Mouse (Mus musculus) urinary bladder, postnatal 14 days (tissue): ENCODE results near the gene Elp5.
A peak's percentile ranks its signal among the peaks of the same experiment; 100 is the strongest.
"Not testable (repeated sequence)": the region's sequence is repeated elsewhere in the genome, so short reads cannot be mapped to it uniquely, and the experiment has no call there.

ENCODE experiments used
- DNase-seq: peaks from one replicate; pipeline ENCODE4 v3.0.0; 2021; ENCODE audit warnings: low spot score

Elp5 gene

DNA sequence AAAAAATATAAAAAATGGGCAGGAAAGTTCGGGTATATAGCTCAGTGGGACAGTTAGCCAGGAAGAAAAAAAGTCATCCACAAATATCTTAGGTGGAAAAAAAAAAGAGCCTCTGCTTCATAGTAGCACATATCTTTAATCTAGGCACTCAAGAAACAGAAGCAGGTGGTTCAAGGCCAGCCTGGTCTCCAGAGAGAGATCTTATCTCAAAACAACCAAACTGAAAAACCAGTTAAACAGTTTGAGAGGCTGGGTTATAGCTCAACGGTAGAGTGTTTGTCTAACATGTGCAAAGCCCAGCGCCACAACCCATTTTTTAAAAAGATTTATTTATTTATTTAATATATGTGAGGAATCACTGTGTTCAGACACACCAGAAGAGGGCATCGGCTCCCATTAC, 49.3 kb downstream of the Elp5 start:
- no peak for DNase-seq

DNA sequence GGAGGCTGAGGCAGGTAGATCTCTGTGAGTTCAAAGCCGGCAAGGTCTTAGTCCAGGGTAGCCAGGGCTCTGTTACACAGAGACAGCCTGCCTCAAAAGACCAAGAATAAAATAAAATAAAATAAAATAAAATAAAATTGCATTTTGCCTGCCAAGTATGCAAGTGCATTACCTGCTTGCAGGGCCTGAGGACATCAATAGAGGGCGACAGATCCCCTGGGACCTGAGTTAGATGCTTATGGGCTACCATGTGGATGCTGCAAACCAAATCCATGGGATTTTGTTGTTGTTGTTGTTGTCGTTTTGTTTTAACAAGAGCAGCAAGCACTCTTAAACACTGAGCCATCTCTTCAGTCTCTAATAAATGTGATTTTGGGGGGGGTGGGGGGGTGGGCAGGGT, 50.1 kb downstream of the Elp5 start:
- no peak for DNase-seq

DNA sequence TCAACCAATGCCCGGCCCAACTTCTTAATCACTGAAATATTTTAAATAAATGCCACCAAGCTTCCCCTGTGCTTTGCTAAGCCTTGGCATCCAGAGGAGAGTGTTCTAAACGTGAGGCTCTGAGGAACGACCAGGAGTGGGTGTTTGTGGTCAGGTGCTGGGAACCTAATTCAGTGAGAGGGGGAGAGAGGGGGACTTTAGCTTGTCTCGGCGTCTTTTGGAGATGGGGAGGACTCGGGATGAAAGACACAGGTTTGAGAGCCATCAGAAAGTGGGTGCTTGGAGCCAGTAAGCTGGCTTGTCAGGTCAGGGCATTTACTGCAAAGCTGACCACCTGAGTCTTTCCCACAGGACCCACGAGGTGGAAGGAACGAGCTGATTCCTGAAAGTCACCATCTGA, 50.5 kb downstream of the Elp5 start:
- DNase-seq = no peak

DNA sequence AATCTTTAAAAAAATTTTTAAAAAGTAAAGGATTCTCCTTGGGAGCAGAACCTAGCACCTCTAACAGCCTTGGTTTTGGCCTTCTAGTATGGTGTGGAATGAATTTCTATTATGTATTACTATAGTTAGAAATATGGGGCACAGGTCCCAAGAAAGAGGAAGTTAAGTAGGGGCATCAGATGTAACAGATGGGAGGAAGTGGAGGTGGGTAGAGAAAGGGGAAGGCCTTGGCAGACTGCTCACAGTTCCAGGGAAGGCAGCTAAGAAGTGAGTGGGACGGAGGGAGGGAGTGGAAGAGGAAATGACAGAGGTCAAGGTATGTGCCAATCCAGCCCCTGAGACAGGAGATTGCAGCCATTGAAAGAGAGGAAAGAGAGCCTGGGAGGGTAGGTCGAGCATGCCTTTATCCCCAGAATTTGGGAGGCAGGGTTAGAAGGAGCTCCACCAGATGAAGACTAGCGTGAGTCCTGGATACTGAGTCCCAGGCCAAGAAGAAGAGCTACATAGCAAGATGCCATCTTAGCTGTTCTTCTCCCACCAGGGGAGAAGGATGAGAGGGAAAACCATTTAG, 51.3 kb downstream of the Elp5 start:
- no peak for DNase-seq

DNA sequence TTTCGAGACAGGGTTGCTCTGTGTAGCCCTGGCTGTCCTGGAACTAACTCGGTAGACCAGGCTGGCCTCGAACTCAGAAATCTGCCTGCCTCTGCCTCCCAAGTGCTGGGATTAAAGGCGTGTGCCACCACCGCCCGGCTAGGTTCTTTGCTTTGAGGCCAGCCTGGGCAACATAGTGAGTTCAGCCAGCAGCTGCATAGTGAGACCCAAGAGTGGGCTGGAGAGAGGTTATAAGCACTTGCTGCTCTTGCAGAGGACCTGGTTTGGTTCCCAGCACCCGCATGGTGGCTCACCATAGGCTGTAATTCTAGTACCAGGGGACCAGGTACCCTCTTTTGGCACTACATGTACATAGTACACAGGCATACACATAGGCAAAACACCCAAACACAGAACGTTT, 52.1 kb downstream of the Elp5 start:
- DNase-seq = not testable (repeated sequence)

DNA sequence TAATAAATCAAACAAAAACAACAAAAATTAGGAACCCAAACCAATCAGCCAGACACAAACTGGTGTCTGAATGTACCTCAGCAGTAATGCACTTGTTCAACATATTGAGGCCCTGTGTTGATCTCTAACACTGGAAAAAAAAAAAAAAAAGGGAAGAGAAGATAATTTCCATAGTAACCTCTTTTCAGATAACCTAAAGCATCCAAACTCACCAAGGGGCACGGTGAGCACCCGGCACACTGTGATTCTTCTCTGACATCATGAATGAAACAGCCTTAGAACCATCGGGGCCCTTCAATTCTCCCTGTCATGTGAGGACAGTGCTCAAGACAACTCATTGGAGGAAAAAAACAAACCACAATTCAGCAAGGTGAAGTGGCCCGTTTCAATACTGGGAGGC, 52.6 kb downstream of the Elp5 start:
- no peak for DNase-seq

DNA sequence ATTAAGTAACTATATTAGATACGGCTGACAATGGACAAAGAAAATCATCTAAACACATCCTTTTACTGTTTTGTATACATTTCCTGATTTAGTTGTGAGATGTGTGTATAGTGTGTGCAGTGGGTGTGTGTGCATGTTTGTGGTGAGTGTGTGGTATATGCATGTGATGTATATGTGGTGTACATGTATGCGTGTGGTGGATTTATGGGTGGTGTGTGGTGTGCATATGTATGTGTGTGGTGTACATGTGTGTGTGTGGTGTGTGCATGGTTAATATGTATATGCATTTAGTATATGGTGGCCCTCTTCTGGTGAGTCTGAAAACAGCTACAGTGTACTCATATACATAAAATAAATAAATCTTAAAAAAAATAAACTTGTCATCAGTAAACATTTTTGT, 54.8 kb downstream of the Elp5 start:
- no peak for DNase-seq

DNA sequence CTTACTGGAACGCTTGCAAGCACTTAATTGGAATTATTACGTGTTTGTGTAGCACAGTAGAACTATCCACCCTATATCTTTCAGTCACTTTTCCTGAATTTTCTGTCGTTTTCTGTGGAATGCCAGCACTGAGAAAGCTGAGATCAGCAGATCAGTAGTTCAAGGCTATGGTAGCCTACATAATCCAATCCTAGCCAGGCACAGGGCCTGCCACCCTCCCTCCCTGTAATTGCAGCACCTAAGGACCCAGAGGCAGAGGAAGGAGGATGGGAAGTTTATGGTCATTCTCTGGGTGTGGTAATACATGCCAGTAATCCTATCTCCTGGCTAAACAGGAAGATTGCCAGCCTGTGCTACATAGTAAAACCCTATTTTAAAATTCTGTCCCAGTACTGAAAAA, 59.5 kb downstream of the Elp5 start:
- no peak for DNase-seq

DNA sequence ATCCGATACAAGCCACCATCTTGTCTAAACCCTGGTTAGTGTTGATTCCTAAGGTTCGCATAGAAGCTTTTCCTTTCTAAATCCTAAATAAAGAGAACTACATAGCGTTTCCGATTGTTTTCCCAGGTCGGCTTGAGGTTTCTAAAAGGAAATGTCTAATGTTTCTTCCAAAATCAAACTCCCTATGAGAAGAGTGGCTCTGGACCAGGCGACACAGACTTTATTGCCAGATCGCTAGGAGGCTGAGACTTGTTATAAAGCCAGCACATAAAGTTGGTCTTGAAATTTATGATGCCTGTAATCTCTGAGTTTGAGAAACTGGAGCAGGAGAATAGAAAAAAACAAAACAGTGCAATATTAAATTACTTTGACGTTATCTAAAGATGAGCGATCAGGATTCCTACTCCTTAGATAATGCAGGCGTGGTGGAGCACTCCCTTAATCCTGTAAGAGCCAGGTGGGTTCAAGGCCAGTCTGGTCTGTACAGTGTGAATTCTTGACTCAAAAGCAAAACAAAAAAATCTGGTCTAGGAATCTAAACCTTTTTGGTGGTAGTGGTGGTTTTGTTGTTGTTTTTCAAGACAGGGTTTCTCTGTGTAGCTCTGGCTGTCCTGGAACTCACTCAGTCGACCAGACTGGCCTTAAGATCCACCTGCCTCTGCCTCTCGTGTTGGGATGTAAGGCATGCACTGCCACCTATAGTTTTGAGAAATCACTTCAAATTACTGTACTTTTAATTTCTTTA, 60.1 kb downstream of the Elp5 start:
- no peak for DNase-seq

DNA sequence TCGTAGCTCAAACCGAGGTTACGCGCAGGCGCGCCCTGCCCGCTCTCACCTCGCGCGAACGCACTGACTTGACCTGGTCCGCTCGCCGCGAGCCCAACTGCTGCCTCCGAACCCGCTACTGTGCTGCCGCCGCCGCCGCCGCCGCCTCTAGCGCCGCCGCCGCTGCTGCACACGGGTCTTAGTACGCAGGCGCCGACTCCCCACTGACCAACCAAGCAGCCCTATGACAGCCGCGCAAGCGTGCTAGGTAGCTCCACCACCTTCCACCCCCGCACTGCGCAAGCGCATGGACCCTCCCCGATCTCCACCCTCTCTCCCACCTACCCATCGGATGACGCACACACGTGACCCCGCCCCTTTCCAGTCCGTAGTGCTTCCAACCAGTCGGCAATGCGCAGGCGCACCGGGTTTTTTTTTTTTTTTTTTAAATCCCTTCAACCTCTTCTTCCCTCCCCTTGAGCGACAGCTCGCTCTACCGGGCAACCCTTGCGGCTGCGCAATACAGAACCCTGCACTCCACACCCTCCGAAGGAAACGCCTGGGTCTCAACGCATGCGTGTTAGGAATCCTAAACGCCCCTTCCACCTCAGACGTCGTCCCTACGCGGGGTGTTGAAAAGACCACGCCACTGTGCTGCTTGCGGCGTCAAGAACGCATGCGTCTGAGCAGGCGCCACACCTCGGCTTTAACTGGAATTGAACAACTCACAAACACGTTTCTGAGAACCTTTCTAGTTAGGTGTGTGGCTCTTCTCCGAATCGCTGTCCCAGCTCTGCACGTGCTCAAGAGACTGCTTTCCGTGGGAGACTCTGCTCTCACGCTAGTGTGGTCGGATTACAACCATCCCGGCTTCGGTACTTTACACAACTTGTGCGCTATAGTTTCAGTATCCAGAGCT, 61.0 kb downstream of the Elp5 start, which contains the start of gene Eif5a:
Gene Eif5a (minus strand): TSS at position 845 of the 898 bp plus-strand sequence.
- peak; percentile 100 for DNase-seq

DNA sequence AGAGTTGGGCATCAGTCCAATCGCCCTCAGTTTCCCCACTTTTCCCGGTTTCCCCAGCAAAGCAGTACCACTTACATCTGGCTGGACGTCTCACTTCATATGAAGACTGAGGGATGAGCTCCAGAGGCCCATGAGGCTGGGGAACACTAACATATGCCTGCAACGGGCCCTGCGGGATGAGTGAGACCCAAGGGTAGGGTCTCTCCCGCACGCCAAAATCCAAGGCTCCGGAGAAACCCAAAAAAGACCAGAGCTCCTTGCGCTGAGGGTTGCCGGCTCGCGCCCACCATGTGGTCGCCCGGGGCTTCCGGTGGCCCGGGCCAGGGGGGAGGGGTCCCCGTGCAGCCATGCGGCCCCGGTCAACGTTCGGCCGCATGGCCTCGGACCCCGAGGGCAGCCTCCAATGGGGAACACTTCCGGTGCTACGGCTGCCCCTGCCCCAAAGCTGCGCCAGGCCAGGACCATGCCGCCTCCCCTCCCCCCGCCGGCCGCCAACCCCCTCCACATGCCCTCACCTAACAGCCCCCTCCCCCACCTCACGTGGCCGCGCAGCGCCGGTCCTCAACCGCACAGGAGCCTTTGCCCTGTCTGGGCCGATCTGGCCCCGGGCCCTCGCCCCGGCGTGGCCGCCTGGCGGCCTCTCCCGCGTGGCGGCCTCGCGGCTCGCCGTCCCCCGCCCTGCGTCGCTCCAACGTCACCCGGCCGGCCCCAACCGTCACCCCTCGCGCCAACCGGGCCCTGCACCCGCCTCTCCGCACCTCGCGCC, 61.9 kb downstream of the Elp5 start:
- DNase-seq = no peak

DNA sequence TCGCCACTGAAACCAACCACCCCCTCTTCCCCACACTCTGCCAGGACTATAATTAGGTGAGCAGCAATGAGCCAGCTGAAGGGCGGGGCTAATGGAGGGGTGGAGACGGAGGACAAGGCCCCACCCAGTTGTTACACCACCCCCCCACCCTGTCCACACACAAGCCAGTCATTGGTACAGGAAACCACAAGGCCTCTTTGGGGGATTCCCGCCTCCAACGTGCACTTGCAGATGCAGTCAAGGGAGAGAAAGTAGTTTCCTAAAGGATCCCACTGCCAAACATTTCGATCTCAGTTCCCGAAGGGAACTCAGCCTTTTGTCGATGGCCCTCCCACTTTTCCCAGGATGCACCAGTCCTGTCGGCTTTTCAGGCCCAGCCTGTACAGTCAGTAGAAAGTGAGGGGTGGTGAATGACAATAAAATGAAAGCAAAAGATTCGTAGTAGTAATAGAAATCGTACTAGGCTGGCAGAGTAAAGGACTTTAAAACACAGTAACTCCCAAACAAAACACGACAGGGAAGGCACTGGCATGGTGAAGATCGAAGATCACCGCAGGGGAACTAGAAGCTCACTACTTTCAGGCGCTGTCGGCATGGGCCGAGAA, 62.6 kb downstream of the Elp5 start:
- peak; percentile 81 for DNase-seq

DNA sequence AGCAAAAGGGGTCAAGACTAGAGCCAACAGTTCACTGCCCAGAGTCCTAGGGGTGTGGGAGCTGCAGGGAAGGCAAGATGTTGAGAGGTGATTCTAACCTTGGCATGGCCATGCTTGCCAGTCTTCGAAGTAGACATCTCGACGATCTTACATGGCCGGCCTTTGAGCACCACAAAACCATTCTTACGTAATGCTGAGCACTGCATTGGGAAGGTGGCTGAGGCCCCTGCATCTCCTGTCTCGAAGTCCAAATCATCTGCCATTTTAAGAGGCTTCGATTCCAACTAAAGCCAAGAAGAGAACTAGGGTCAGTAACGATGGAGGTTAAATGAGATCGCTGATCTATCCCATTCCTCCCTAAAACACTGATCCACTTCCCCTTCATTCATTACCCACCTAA, 63.3 kb downstream of the Elp5 start:
- no peak for DNase-seq
